Mouse (Mus musculus) liver, postnatal 0 days (tissue): ENCODE measurements at regions not wholly inside any gene's neighbourhood (a gene's known extent, or its start where the extent isn't known, plus 50 kb on each side); places are given as distances from the start of the nearest gene placed in this dataset.

Experiments used
- ATAC-seq: fragments of 200-750 bp; cut with Nextera tagmentation; 2 replicates; pipeline ENCODE4 v1.8.0; 2017; ENCODE audit warnings: mild to moderate bottlenecking, moderate library complexity
- DNase-seq: peaks from one replicate; pipeline ENCODE4 v3.0.0-alpha.2; 2016
- H3K27ac ChIP-seq: fragments of 300-500 bp; sonication (generic); 2 replicates; pipeline ENCODE4 v1.5.1; 2014; ENCODE audit warnings: antibody characterized with exemption, moderate library complexity, mild to moderate bottlenecking, low read depth
- H3K27me3 ChIP-seq: fragments of 300-500 bp; sonication (generic); 2 replicates; pipeline ENCODE4 v1.6.1; 2014; ENCODE audit warnings: low read length, control low read depth, mixed read lengths; ENCODE audit not compliant: insufficient read depth
- H3K36me3 ChIP-seq: fragments of 300-500 bp; sonication (generic); replicated peaks from 2 replicates; pipeline ENCODE4 v1.6.1; 2014; ENCODE audit warnings: mild to moderate bottlenecking, control low read depth, low read length, moderate library complexity, mixed read lengths; ENCODE audit not compliant: insufficient read depth
- H3K4me1 ChIP-seq: fragments of 300-500 bp; sonication (generic); 2 replicates; pipeline ENCODE4 v1.6.1; 2014; ENCODE audit warnings: antibody characterized with exemption, mild to moderate bottlenecking, control low read depth; ENCODE audit not compliant: insufficient read depth
- H3K4me2 ChIP-seq: fragments of 300-500 bp; sonication (generic); 2 replicates; pipeline ENCODE4 v1.6.1; 2014; ENCODE audit warnings: low read depth, mild to moderate bottlenecking, low read length, moderate library complexity, mixed read lengths
- H3K4me3 ChIP-seq: fragments of 300-500 bp; sonication (generic); 2 replicates; pipeline ENCODE4 v1.5.1; 2014; ENCODE audit warnings: low read depth, low read length
- H3K9ac ChIP-seq: fragments of 300-500 bp; sonication (generic); replicated peaks from 2 replicates; pipeline ENCODE4 v1.6.1; 2014; ENCODE audit warnings: mild to moderate bottlenecking, moderate library complexity
- H3K9me3 ChIP-seq: fragments of 300-500 bp; sonication (generic); 2 replicates; pipeline ENCODE4 v1.6.1; 2016; ENCODE audit warnings: mild to moderate bottlenecking, control low read depth, low read length, mixed read lengths
- CTCF ChIP-seq: sonication (generic); IDR thresholded peaks from 2 replicates; pipeline ENCODE4 v1.5.1; 2016; ENCODE audit warnings: antibody characterized with exemption, low read depth
- EP300 ChIP-seq: IDR thresholded peaks from 2 replicates; pipeline ENCODE4 v1.6.1; 2016; ENCODE audit warnings: antibody characterized with exemption, low read depth, mild to moderate bottlenecking
- WGBS: fragments of 180-500 bp; shearing (Covaris S2); extraction: QIAGEN DNeasy Blood & Tissue Kit; methylation state at CpG from one replicate; pipeline ENCODE4 v1.1.7; 2014; ENCODE audit not compliant: insufficient replicate concordance; 5-methylcytosine and 5-hydroxymethylcytosine counted together

- no peaks in the 10 kb centered on the region for H3K36me3 ChIP-seq
- H3K9me3 ChIP-seq, result no peaks in the 10 kb centered on the region
- H3K27me3 ChIP-seq, result no peaks in the 10 kb centered on the region
- H3K4me3 ChIP-seq, result no peak overlapping the region
- H3K4me2 ChIP-seq, result no peak overlapping the region
- no peak overlapping the region for H3K27ac ChIP-seq
- H3K9ac ChIP-seq, result no peak overlapping the region
- TF ChIP-seq EP300, result no peak
- TF ChIP-seq CTCF, result no peak
- DNase-seq (no peak), ATAC-seq (no peak)
- WGBS, result 79% methylated on average over 2 of the region's 2 CpGs
- H3K4me1 ChIP-seq, result no peaks in the 10 kb centered on the region
Observed at GRCm38 (mm10) chr10:30066692-30067091, 133.7 kb downstream of the Cenpw start.

- Histone ChIP-seq H3K4me3 (no peak overlapping the region), H3K9ac (no peak overlapping the region), H3K27me3 (no peaks in the 10 kb centered on the region), H3K4me1 (no peaks in the 10 kb centered on the region), H3K4me2 (no peak overlapping the region), H3K9me3 (no peaks in the 10 kb centered on the region), H3K27ac (no peak overlapping the region), H3K36me3 (no peaks in the 10 kb centered on the region)
- ATAC-seq (no peak), DNase-seq (no peak)
- WGBS, result 58% methylated on average over 4 of the region's 4 CpGs
- TF ChIP-seq CTCF (no peak), EP300 (no peak)
Observed at GRCm38 (mm10) chr10:30030621-30031020, 169.7 kb downstream of the Cenpw start.

DNA sequence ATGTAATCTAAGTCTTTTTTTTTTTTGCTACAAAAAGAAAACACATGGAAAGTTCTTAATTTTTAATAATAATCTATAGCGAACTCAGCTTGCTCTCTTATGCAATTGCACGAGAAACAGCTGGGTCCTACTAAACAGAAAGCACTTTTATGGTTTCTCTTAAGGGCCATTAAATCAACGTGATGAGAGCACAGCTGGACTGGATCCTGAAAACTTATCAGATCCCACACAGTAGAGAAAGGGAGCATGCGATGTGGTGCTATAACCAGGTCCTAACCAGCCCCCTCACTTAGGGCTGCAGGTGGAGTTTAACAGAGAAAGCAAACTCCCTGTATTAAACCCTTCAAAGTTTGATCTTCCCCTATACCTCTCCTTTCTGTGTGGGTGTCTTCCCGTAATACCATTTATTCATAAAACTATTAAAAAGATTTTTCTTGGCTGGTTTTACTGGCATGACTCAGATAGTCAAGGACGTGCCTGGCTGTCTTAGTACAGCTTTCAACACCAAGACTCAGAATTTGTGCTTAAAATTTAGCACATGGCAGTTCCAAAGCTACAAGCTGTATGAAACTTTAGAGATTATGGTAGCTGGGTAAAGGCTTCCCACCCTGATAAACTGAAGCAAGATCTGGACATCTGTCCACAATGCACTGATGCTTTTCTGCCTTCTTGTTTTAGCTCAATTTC is 197.3 kb downstream of the Cenpw start:
- Histone ChIP-seq H3K4me3 (no peak overlapping the region), H3K36me3 (no peaks in the 10 kb centered on the region), H3K9me3 (no peaks in the 10 kb centered on the region), H3K9ac (no peak overlapping the region), H3K27me3 (no peaks in the 10 kb centered on the region), H3K27ac (no peak overlapping the region), H3K4me2 (no peak overlapping the region), H3K4me1 (no peaks in the 10 kb centered on the region)
- 67% methylated on average over 6 of the region's 6 CpGs for WGBS
- no peak for ATAC-seq
- no peak for DNase-seq
- TF ChIP-seq EP300 (no peak), CTCF (no peak)

GRCm38 (mm10) chr10:30000836-30001235 is 199.5 kb downstream of the Cenpw start:
- WGBS, result 57% methylated on average over 2 of the region's 2 CpGs
- Histone ChIP-seq H3K27ac (no peak overlapping the region; the same call in 1 of the 2 replicates), H3K9me3 (no peaks in the 10 kb centered on the region), H3K9ac (no peak overlapping the region), H3K4me2 (no peak overlapping the region), H3K27me3 (no peaks in the 10 kb centered on the region), H3K4me1 (no peaks in the 10 kb centered on the region), H3K4me3 (no peak overlapping the region), H3K36me3 (no peaks in the 10 kb centered on the region)
- no peak for DNase-seq
- peak; percentile 85 for ATAC-seq
- TF ChIP-seq CTCF (no peak), EP300 (no peak)

DNA sequence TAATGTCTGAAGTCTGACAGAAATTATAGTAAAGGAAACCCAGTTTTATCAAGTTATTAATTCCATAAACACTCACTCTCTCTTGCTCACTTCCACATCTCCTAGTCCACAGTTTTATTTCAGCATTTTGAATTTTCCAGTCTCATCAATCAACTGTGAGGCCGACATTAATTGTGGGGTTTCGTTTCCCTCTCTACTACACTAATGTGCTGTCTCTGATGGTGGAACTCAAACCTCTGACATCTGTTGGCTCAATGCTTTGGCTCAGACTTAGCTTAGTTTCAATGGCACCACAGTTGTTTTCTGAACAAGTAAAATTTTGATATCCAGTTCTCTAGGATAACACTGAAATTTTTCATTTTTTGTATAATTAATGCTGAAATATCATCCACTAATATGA is 218.8 kb downstream of the Cenpw start:
- ATAC-seq (no peak), DNase-seq (no peak)
- no peak overlapping the region for H3K4me2 ChIP-seq
- no peaks in the 10 kb centered on the region for H3K9me3 ChIP-seq
- H3K27ac ChIP-seq, result no peak overlapping the region
- 61% methylated on average over 2 of the region's 2 CpGs for WGBS
- TF ChIP-seq EP300 (no peak), CTCF (no peak)
- no peaks in the 10 kb centered on the region for H3K4me1 ChIP-seq
- no peak overlapping the region for H3K4me3 ChIP-seq
- H3K27me3 ChIP-seq, result no peaks in the 10 kb centered on the region
- H3K9ac ChIP-seq, result no peak overlapping the region
- H3K36me3 ChIP-seq, result no peaks in the 10 kb centered on the region
